Mouse (Mus musculus) olfactory bulb, adult 2 months (tissue): Measurements from ENCODE around the gene Nlrc4.

Source experiments
- CTCF ChIP-seq: fragments of 200-500 bp; IDR thresholded peaks from 2 replicates; pipeline ENCODE4 v1.5.1; 2012; ENCODE audit warnings: low read depth, mild to moderate bottlenecking, low read length, moderate library complexity; ENCODE audit not compliant: insufficient read depth
- POLR2A ChIP-seq: fragments of 200-500 bp; IDR thresholded peaks from 2 replicates; pipeline ENCODE4 v1.6.1; 2012; ENCODE audit warnings: mild to moderate bottlenecking, low read depth, low read length, moderate library complexity; ENCODE audit not compliant: insufficient read depth

DNA sequence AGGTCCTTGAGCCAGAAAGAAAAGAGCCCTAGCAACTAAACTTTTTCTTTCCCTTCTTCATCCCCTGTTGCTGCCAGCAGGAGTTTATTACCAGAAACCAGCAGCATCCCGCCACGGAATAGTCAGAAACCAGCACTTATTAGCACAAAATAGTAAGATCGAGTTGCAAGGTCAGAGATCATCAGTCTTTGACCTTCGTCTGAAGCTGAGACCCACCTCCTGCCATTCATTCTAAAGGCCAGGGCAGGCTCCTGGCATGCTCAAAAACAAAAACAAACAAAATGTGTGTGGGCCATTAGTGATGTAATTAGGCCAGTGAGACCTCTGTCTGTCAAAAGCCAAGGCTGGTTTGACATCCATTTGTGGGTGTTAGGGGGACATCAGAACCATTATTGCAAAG is 40.8 kb downstream of the Nlrc4 start:
- TF ChIP-seq CTCF (no peak), POLR2A (no peak)
